Mouse (Mus musculus) cerebellum, adult 2 months (tissue): ENCODE measurements around the gene Smarcd2.

Experiments used
- CTCF ChIP-seq: fragments of 200-500 bp; IDR thresholded peaks from 2 replicates; pipeline ENCODE4 v1.5.1; 2011; ENCODE audit warnings: low read depth, mild to moderate bottlenecking, control low read depth, low read length, moderate library complexity, borderline replicate concordance; ENCODE audit not compliant: insufficient read depth
- POLR2A ChIP-seq: fragments of 200-500 bp; IDR thresholded peaks from 2 replicates; pipeline ENCODE4 v1.6.1; 2011; ENCODE audit warnings: low read length, control low read depth, borderline replicate concordance; ENCODE audit not compliant: insufficient read depth

GRCm38 (mm10) chr11:106286987-106287386 is 14.2 kb upstream of the Smarcd2 start:
- TF ChIP-seq POLR2A (peak; percentile 30; the same call in 1 of the 2 replicates), CTCF (no peak)
